Mouse (Mus musculus) cerebellum, adult 11-12 months (tissue): ENCODE measurements around the gene Trmt1l.
A peak's percentile ranks its signal among the peaks of the same experiment; 100 is the strongest.

Experiments
- DNase-seq: peaks from one replicate; pipeline ENCODE4 v3.0.0; 2022

Trmt1l gene

DNA sequence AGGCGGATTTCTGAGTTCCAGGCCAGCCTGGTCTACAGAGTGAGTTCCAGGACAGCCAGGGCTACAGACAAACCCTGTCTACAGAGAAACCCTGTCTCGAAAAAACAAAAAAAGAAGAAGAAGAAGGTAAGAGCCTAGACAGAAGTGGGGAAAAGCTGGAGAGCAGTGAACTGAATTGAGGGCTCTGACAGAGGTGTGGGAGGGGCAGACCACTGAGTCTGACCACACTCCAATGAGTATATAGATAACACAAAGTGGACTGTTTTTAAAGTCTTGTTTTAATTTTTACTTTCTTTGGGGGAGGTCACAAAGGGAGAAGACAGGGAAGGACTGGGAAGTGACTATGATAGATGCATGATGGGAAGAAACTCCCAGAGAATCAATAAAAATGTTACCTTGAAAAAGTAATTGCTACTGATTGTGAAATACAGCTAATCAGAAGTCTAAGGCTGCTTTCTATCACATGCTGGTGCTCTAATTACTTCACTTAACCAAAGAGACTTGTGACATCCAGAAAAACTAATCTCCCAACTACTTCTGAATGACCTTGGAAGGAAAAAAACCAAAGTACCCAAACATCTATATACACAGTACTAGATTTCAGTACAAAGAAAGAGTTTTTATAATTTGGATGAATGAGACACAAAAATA, 67.4 kb downstream of the Trmt1l start:
- no peak for DNase-seq

DNA sequence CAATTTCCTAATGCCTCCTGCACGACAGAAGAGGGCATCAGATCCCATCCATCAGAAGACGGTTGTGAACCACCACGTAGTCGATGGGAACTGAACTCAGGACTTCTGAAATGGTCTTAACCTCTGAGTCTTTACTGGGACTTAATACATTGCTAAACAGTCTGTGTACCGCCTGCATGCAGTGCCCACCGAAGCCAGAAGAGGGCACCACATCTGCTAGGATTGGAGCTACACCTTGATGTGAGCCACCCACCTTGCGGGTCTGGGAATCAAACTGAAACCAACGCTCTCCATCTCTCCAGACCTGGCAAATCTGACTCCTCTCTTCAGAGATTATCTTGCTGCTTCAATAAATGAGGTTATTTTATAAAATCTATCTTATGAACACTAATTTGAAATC, 68.7 kb downstream of the Trmt1l start:
- no peak for DNase-seq

GRCm38 (mm10) chr1:151497942-151498341, 69.6 kb downstream of the Trmt1l start:
- DNase-seq = no peak

- no peak for DNase-seq
These were observed 70.0 kb downstream of the Trmt1l start for GRCm38 (mm10) chr1:151498381-151498780.

DNA sequence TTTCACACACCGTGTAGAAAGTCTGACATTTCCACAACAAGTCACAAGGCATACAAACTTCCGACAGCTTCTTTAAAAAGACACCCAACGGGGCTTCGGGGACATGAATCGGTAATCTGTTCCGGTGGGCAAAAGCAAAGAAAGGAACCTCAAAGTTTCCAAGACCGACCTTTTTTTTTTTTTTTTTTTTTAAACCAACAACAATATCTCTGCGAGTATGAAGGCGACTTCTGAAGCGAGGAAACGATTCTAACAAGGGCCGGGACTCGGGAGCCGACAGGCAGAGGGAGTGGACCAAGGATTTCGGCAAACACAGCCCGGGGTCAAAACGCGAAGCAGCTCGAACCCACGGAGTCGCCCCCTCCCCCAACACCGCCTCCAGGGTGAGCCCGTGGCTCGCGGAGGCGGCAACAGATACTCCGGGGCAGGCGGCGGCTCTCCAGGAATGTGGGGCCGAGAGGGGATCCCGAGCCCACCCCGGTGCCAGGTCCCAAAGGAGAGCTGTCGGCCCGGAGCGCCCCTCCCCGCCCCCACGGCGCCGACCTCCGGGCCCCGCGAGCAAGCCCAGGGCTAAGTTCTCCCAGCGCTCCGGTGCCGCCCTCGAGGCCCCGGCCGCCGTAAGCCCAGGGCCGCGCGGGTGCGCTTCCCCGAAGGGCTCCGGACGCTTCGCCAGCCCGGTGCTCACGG, 71.6 kb downstream of the Trmt1l start:
- DNase-seq = peak; percentile 63

DNA sequence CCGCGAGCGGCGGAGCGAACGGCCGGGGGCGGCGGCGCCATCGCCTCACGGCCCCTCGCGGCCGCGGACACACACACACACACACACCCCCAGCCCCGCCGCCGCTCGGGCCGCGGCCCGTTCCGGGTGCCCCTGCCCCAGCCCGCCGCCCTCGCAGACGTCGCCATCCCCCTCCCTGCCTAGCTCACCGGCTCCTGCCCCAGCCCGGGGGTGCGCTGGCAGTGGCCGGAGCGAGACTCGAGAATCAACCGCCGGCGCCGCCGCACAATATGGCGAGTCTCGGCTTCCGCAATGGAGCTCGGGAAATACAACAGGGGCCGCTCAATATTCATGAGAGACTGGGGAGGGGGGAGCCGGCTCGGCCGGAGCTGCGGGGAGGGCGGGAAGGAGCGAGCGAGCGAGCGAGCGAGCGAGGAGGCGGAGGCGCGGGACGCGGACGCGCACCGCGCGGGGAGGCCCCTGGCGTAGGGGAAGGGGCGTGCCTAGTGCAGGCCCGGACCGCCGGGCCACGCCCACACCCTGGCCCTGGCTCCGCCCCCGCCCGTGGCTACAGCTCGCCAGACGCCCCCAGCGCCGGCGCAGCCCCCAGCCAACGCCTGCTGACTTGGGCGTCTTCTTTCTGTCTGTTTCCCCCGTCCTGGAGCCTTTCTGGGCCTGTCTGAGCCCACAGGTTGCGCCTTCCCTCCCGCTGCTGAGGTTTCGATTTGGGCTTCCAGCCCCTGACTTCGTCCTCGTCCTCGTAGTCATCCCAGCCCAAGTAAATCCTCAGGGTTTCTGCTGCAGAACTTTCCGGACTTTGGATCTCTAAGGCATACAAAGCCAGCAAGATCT, 72.4 kb downstream of the Trmt1l start, which contains the start of gene Rnf2:
TSS of gene Rnf2 (minus strand) at position 425 of the 831 bp plus-strand sequence.
- DNase-seq = peak; percentile 89
